Mouse (Mus musculus): ENCODE results near the gene Morf4l2. TPM values are rescaled to one million over a fixed set of nuclear protein-coding genes. Genes with fewer than 3 reads are reported as not detected.

Gene Morf4l2
- polyA plus RNA-seq (2015; fragmentation: Nextera tagmentation; extraction: Ambion mirVana) = 478 and 504 TPM in 2 replicates

DNA sequence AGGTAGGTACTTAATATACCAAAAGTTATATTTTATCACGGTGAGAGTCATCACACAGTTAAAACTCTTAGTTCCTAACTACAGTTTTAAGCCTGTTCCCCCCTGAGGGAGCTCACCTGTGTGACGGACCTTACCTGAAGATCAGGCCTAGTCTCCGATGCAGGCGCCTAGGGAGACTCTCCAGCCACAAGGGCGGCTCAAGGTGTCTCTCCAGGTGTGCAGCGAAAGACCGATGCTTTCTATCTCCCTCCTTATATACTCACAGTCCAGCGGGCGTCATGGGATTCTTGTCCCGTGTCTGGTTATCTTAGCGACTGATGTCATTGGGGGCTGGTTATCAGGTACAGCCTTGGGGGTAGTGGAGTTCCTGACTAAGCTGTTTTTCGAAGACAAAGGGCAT lies at the start of gene Morf4l2:
Morf4l2 (minus strand) TSS at position 232 of the 400 bp plus-strand sequence.
- Histone ChIP-seq H3K36me3 (ENCODE audit: insufficient read depth, low read length) (no peaks in the 10 kb centered on the region), H3K4me1 (replicated peaks; ENCODE audit: insufficient read depth, low read length) (no peaks in the 10 kb centered on the region; the same call in 1 of the 2 replicates), H3K27me3 (ENCODE audit: insufficient read depth, low read length) (no peaks in the 10 kb centered on the region), H3K4me2 (ENCODE audit: low read length) (peak within 1 kb of the TSS; percentile 53), H3K9me3 (replicated peaks; ENCODE audit: low read length) (no peaks in the 10 kb centered on the region), H3K27ac (peak within 1 kb of the TSS; percentile 90), H3K9ac (ENCODE audit: low read depth, low read length) (peak within 1 kb of the TSS; percentile 51; the same call in 1 of the 2 replicates), H3K4me3 (replicated peaks; ENCODE audit: low read depth, low read length) (peak within 1 kb of the TSS; percentile 41)
- WGBS = 85% methylated on average over 12 of the region's 12 CpGs
- ATAC-seq (replicated peaks; ENCODE audit: low FRiP score, low read depth) = no peak
- no peak for TF ChIP-seq CTCF (IDR thresholded peaks at IDR 0.05; ENCODE audit: low read depth)
- no peak for DNase-seq (ENCODE audit: low spot score)

DNA sequence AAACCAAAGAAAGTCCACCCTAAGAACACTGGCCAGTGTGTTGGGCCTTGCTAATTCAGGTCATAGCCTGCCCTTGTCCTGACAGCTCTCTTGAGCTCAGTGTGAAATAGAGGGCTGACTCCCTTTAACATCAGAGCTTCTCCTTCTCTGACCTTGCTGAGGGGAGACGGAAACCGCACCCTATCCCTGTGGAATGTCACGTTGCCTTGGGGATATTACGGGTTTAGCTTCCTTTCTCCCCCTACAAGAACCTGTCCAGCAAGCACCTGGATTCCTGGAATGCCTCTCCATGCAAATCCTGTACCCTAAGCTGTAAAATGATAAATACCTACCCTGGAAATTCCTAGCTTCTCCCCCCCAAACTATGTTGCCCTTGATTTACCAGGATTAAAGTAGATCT lies 46.0 kb upstream of the Morf4l2 start:
- DNase-seq (ENCODE audit: low spot score) = peak; percentile 0
- 83% methylated on average over 4 of the region's 4 CpGs for WGBS
- TF ChIP-seq CTCF (IDR thresholded peaks at IDR 0.05; ENCODE audit: low read depth) = no peak

DNA sequence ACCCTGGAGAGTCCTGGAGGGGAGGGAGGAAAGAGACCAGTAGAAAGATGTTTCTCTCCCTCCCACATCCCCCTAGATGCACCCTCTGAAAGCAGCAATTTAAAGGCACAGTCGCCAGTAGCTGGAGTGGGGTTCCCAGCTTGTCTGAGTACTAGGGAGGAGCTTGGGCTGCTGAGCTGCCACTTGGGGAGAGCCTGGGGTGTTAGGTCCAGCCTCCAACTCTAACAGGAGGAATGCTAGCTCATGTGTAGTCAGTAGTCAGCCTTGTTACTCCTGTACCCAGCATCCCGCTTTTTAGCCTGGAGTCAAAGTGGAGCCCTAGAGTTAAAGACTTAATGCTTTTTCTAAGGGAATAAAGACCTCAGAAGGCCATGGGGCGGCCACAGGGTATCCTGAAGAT lies 36.6 kb upstream of the Morf4l2 start, which contains the start of gene Glra4:
Glra4 (minus strand) TSS at position 101 of the 400 bp plus-strand sequence.
- H3K9ac ChIP-seq (ENCODE audit: low read depth, low read length) = no peak within 1 kb of the TSS
- H3K27ac ChIP-seq = no peak within 1 kb of the TSS
- no peaks in the 10 kb centered on the region for H3K9me3 ChIP-seq (replicated peaks; ENCODE audit: low read length)
- ATAC-seq (replicated peaks; ENCODE audit: low FRiP score, low read depth) (no peak), DNase-seq (ENCODE audit: low spot score) (no peak)
- H3K27me3 ChIP-seq (ENCODE audit: insufficient read depth, low read length) = no peaks in the 10 kb centered on the region
- no peaks in the 10 kb centered on the region for H3K36me3 ChIP-seq (ENCODE audit: insufficient read depth, low read length)
- WGBS = 80% methylated on average over 3 of the region's 3 CpGs
- H3K4me3 ChIP-seq (replicated peaks; ENCODE audit: low read depth, low read length) = no peak within 1 kb of the TSS
- TF ChIP-seq CTCF (IDR thresholded peaks at IDR 0.05; ENCODE audit: low read depth) = no peak
- no peak within 1 kb of the TSS for H3K4me2 ChIP-seq (ENCODE audit: low read length)
- H3K4me1 ChIP-seq (replicated peaks; ENCODE audit: insufficient read depth, low read length) = no peaks in the 10 kb centered on the region

More for the DNA sequence above, 46.0 kb upstream of the Morf4l2 start:
- no peak overlapping the region for H3K9ac ChIP-seq (ENCODE audit: low read depth, low read length)
- no peak overlapping the region for H3K4me3 ChIP-seq (replicated peaks; ENCODE audit: low read depth, low read length)
- H3K36me3 ChIP-seq (ENCODE audit: insufficient read depth, low read length) = no peaks in the 10 kb centered on the region
- no peaks in the 10 kb centered on the region for H3K9me3 ChIP-seq (replicated peaks; ENCODE audit: low read length)
- no peaks in the 10 kb centered on the region for H3K4me1 ChIP-seq (replicated peaks; ENCODE audit: insufficient read depth, low read length)
- H3K27ac ChIP-seq = no peak overlapping the region
- ATAC-seq (replicated peaks; ENCODE audit: low FRiP score, low read depth) = no peak; the same call in 1 of the 2 replicates
- H3K27me3 ChIP-seq (ENCODE audit: insufficient read depth, low read length) = no peaks in the 10 kb centered on the region
- H3K4me2 ChIP-seq (ENCODE audit: low read length) = no peak overlapping the region

DNA sequence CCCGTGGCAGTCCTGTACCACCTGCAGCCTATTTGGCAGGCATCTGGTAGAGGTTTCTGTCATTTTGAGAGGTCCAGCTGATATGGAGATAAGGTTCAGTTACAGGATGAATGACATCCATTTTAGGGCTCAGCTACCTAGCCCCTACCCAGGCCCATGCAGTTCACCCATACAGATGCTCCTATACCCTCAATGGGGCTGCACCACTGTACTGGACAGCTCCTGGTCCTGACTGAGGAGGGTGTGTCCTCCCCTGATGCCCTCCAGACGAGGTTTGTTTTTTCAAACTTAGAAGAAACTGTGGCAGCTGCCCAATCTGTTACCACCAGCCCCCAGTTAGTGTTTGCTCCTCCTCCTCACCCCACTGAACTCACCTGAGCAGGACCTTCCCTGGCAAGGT lies 35.8 kb upstream of the Morf4l2 start:
- H3K9ac ChIP-seq (ENCODE audit: low read depth, low read length) = no peak overlapping the region
- DNase-seq (ENCODE audit: low spot score) = no peak
- H3K27me3 ChIP-seq (ENCODE audit: insufficient read depth, low read length) = no peaks in the 10 kb centered on the region
- WGBS = 49% methylated on average over 2 of the region's 2 CpGs
- H3K4me2 ChIP-seq (ENCODE audit: low read length) = no peak overlapping the region
- H3K4me3 ChIP-seq (replicated peaks; ENCODE audit: low read depth, low read length) = no peak overlapping the region
- no peak overlapping the region for H3K27ac ChIP-seq
- no peaks in the 10 kb centered on the region for H3K9me3 ChIP-seq (replicated peaks; ENCODE audit: low read length)
- H3K36me3 ChIP-seq (ENCODE audit: insufficient read depth, low read length) = no peaks in the 10 kb centered on the region
- no peak for ATAC-seq (replicated peaks; ENCODE audit: low FRiP score, low read depth)
- no peak for TF ChIP-seq CTCF (IDR thresholded peaks at IDR 0.05; ENCODE audit: low read depth)
- no peaks in the 10 kb centered on the region for H3K4me1 ChIP-seq (replicated peaks; ENCODE audit: insufficient read depth, low read length)

DNA sequence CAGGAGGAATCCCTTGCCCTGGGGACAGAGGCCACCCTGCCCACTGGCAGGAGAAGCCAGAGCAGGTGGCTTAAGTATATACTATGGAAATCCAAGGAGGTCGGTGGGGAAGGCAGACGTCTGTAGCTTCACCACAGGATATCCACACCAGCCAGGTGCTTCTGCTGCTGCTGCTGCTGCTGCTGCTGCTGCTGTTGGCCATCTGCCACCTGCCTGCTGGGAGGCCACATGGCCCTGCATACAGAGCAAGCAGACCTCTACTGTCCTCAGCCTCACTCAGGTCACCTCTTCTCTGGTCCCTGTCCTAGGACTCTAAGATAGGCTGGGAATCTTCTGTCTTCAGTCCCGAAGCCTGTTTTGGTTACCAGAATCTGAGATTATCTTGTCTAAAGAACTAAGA lies 34.6 kb upstream of the Morf4l2 start:
- H3K4me3 ChIP-seq (replicated peaks; ENCODE audit: low read depth, low read length) = no peak overlapping the region
- no peak overlapping the region for H3K27ac ChIP-seq
- no peak for TF ChIP-seq CTCF (IDR thresholded peaks at IDR 0.05; ENCODE audit: low read depth)
- H3K4me1 ChIP-seq (replicated peaks; ENCODE audit: insufficient read depth, low read length) = no peaks in the 10 kb centered on the region
- no peak overlapping the region for H3K4me2 ChIP-seq (ENCODE audit: low read length)
- no peak for DNase-seq (ENCODE audit: low spot score)
- WGBS = 77% methylated on average over 3 of the region's 3 CpGs
- H3K9ac ChIP-seq (ENCODE audit: low read depth, low read length) = no peak overlapping the region
- no peaks in the 10 kb centered on the region for H3K36me3 ChIP-seq (ENCODE audit: insufficient read depth, low read length)
- H3K27me3 ChIP-seq (ENCODE audit: insufficient read depth, low read length) = no peaks in the 10 kb centered on the region
- no peak for ATAC-seq (replicated peaks; ENCODE audit: low FRiP score, low read depth)
- H3K9me3 ChIP-seq (replicated peaks; ENCODE audit: low read length) = no peaks in the 10 kb centered on the region

DNA sequence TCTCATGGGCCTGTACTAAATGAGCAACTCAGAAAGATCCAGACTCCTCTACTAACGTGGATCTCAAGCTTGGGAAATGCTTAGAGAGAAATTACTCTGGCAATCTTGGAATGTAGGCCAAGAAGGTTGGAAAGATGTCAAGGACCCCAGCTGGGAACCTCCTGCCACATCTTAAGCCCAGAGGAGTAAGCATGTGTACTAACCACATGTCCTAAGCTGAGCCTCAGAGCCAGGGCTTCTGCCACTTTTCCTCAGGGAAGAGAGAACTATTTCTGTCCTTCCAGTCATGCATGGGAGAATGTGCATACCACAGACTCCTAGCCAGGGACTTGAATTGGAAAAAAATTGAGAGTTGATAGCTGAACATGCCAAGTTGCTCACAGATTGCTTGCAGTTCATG lies 29.5 kb upstream of the Morf4l2 start:
- H3K4me1 ChIP-seq (replicated peaks; ENCODE audit: insufficient read depth, low read length) = no peaks in the 10 kb centered on the region
- no peak for TF ChIP-seq CTCF (IDR thresholded peaks at IDR 0.05; ENCODE audit: low read depth)
- WGBS = 55% methylated on average over 1 of the region's 1 CpGs
- H3K27me3 ChIP-seq (ENCODE audit: insufficient read depth, low read length) = no peaks in the 10 kb centered on the region
- no peak overlapping the region for H3K27ac ChIP-seq
- H3K9me3 ChIP-seq (replicated peaks; ENCODE audit: low read length) = no peaks in the 10 kb centered on the region
- H3K4me3 ChIP-seq (replicated peaks; ENCODE audit: low read depth, low read length) = no peak overlapping the region
- no peaks in the 10 kb centered on the region for H3K36me3 ChIP-seq (ENCODE audit: insufficient read depth, low read length)
- no peak overlapping the region for H3K4me2 ChIP-seq (ENCODE audit: low read length)
- no peak overlapping the region for H3K9ac ChIP-seq (ENCODE audit: low read depth, low read length)
- DNase-seq (ENCODE audit: low spot score) (no peak), ATAC-seq (replicated peaks; ENCODE audit: low FRiP score, low read depth) (no peak)
